In genomic region chr13:21506221-21506649, GRCm38 (mm10) we compare ENCODE assay signal across 8 mouse cellular contexts. TPM values are rescaled to one million over a fixed set of nuclear protein-coding genes. Genes with fewer than 3 reads are reported as not detected.
DNase-seq lines count a peak whose midpoint lies in the region; ATAC-seq and TF ChIP-seq lines count a peak whose summit lies in the region.

No protein-coding gene starts in this region.

- H3K27me3 ChIP-seq in Patski, result peaks cover 8% of the 10 kb centered on the region
- no peaks in the 10 kb centered on the region for H3K27me3 ChIP-seq in hindbrain, embryonic 14.5 days (ENCODE audit: control insufficient read depth, insufficient read depth, low read length)

- peak overlapping the region; percentile 78 for H3K27ac ChIP-seq in hindbrain, embryonic 14.5 days

- H3K9me3 ChIP-seq in hindbrain, embryonic 14.5 days (ENCODE audit: control insufficient read depth, low read length), result no peaks in the 10 kb centered on the region

- H3K4me3 ChIP-seq in hindbrain, embryonic 14.5 days (replicated peaks; ENCODE audit: low read length), result peak overlapping the region; percentile 56

- DNase-seq in Patski (ENCODE audit: low read depth, low spot score), result peak; percentile 47
- DNase-seq in cerebellum, postnatal 14 days, result peak; percentile 85 to 88
- peak; percentile 35 to 63 for DNase-seq in frontal cortex, postnatal 14 days (ENCODE audit: low spot score in 2 of 2)
- peak; percentile 84 for DNase-seq in hindbrain, embryonic 14.5 days (ENCODE audit: low spot score)
- DNase-seq in layer of hippocampus, postnatal 36 days, result peak; percentile 71 to 80
- DNase-seq in lung, postnatal 36 days, result peak; percentile 87
- peak; percentile 92 for DNase-seq in retina, postnatal 1 day
- peak; percentile 72 to 75 for DNase-seq in urinary bladder, adult 18-20 months (ENCODE audit: low spot score in 2 of 2)

- in situ Hi-C loops in Patski (cut with MboI; ENCODE audit: low pct_unique_long_range_greater_than_20kb), result no loop called here

- POLR2A ChIA-PET in Patski (lab: Charles Lee), result interaction anchor here (1.2 kb wide), 1 partner anchor 12 kb away, joined by 3 read pairs; no protein-coding TSS in a partner anchor

- H3K9ac ChIP-seq in hindbrain, embryonic 14.5 days, result peak overlapping the region; percentile 64

- WGBS in hindbrain, embryonic 14.5 days, result under 1% methylated on average over 21 of the region's 21 CpGs

- peak; percentile 99 for ATAC-seq in Patski
- peak; percentile 98 for ATAC-seq in hindbrain, embryonic 14.5 days (ENCODE audit: low FRiP score)

- CTCF ChIA-PET in Patski (lab: Charles Lee), result interaction anchor here (0.7 to 1.2 kb wide), 2 partner anchors 26 to 53 kb away, joined by 3 read pairs; partner anchors contain the start of gene Zscan26

- H3K4me1 ChIP-seq in hindbrain, embryonic 14.5 days (replicated peaks; ENCODE audit: control insufficient read depth, insufficient read depth, low read length), result no peaks in the 10 kb centered on the region

- H3K36me3 ChIP-seq in hindbrain, embryonic 14.5 days (replicated peaks; ENCODE audit: control insufficient read depth, insufficient read depth), result no peaks in the 10 kb centered on the region

- peak overlapping the region; percentile 51 for H3K4me2 ChIP-seq in hindbrain, embryonic 14.5 days (replicated peaks)

- no peak for TF ChIP-seq CTCF in Patski (IDR thresholded peaks at IDR 0.05)

RNA-seq across cellular contexts. Expression of gene Gm11273, which starts 5.0 kb away (rescaled TPM):
- 416 TPM for polyA plus RNA-seq in Patski (2021)
- polyA plus RNA-seq in hindbrain, embryonic 14.5 days (2014; fragmentation: Nextera tagmentation; extraction: Ambion mirVana), result 5.4 and 6.6 TPM in 2 replicates
- 10 to 100 TPM; 49.1 to 63.4 TPM for total RNA-seq in layer of hippocampus, postnatal 36 days (2021)

RNA-seq across cellular contexts. Expression of gene AK157302, which starts 11.2 kb away (rescaled TPM):
- polyA plus RNA-seq in Patski (2021), result 34.4 TPM
- polyA plus RNA-seq in hindbrain, embryonic 14.5 days (2014; fragmentation: Nextera tagmentation; extraction: Ambion mirVana), result 0.25 and 0.42 TPM in 2 replicates
- total RNA-seq in layer of hippocampus, postnatal 36 days (2021), result 10 to 100 TPM; 21.6 to 23.2 TPM

RNA-seq across cellular contexts. Expression of gene Zkscan8, which starts 24.7 kb away (rescaled TPM):
- polyA plus RNA-seq in Patski (2021), result 12.5 TPM
- polyA plus RNA-seq in hindbrain, embryonic 14.5 days (2014; fragmentation: Nextera tagmentation; extraction: Ambion mirVana), result 7.4 and 8.0 TPM in 2 replicates
- total RNA-seq in layer of hippocampus, postnatal 36 days (2021), result 10 to 100 TPM; 18.3 to 19.9 TPM

RNA-seq across cellular contexts. Expression of gene Gm10065, which starts 27.0 kb away (rescaled TPM):
- polyA plus RNA-seq in Patski (2021), result not detected
- not detected in 2 replicates for polyA plus RNA-seq in hindbrain, embryonic 14.5 days (2014; fragmentation: Nextera tagmentation; extraction: Ambion mirVana)
- total RNA-seq in layer of hippocampus, postnatal 36 days (2021), result not detected

RNA-seq across cellular contexts. Expression of gene Zkscan4, which starts 27.5 kb away (rescaled TPM):
- 2.5 TPM for polyA plus RNA-seq in Patski (2021)
- 8.9 and 9.9 TPM in 2 replicates for polyA plus RNA-seq in hindbrain, embryonic 14.5 days (2014; fragmentation: Nextera tagmentation; extraction: Ambion mirVana)
- total RNA-seq in layer of hippocampus, postnatal 36 days (2021), result 1 to 10 TPM; 6.1 to 7.0 TPM

Comparison
In these comparisons a context has a peak if more than half of its experiments do, and no peak if none do; other contexts are left out.
1. Peak in every context shown above with its lines: DNase-seq, ATAC-seq, H3K4me3 ChIP-seq and H3K27ac ChIP-seq.
2. RNA of gene Gm11273, which starts 5.0 kb away (polyA plus RNA-seq): 416 TPM in Patski (single experiment); 5.4 to 6.6 TPM in hindbrain, embryonic 14.5 days; every median in the first group is over 10 times any median in the second.
3. RNA of gene AK157302, which starts 11.2 kb away (polyA plus RNA-seq): 34.4 TPM in Patski (single experiment); 0.25 to 0.42 TPM in hindbrain, embryonic 14.5 days; every median in the first group is over 10 times any median in the second.